Mouse (Mus musculus) testis, adult 10 weeks (tissue): Measurements from ENCODE around the gene Ppp2r1a. TPM values are rescaled to one million over a fixed set of nuclear protein-coding genes. Genes with fewer than 3 reads are reported as not detected.

ENCODE experiments used
- polyA plus RNA-seq: library from polyadenylated mRNA; stranded (reverse); fragments of 350-450 nt; fragmentation: Illumina TruSeq; extraction: RNeasy Lipid Tissue Mini Kit (QIAGEN cat#74804); gene quantifications from one replicate; pipeline ENCODE4 v1.2.3, GENCODE M21; 2014; ENCODE audit warnings: low read depth, low replicate concordance

Gene Ppp2r1a
- polyA plus RNA-seq, result 10.8 TPM

GRCm38 (mm10) chr17:20944985-20945891, at the start of gene Ppp2r1a:
Ppp2r1a (plus strand) TSS chr17:20945311.

GRCm38 (mm10) chr17:20904991-20905390, 40.1 kb upstream of the Ppp2r1a start, which contains the start of gene Vmn1r231:
Vmn1r231 (minus strand) TSS chr17:20905091.

GRCm38 (mm10) chr17:20919614-20920013, 25.5 kb upstream of the Ppp2r1a start, which contains the start of gene Vmn1r232:
Vmn1r232 (minus strand) TSS chr17:20919714.

GRCm38 (mm10) chr17:20996364-20996763, 51.3 kb downstream of the Ppp2r1a start, which contains the start of gene Vmn1r233:
Vmn1r233 (minus strand) TSS chr17:20996464.

GRCm38 (mm10) chr17:21008382-21009331, 63.5 kb downstream of the Ppp2r1a start, which contains the start of gene Zfp160:
Zfp160 (plus strand) TSS chr17:21008903.

Other genes with a start within 250 kb of the Ppp2r1a start
- gene Vmn1r227, start 215.5 kb upstream of the Ppp2r1a start, polyA plus RNA-seq, result not detected
- not detected for gene Vmn1r228, start 159.2 kb upstream of the Ppp2r1a start, polyA plus RNA-seq
- gene Vmn1r229, start 133.8 kb upstream of the Ppp2r1a start, polyA plus RNA-seq, result not detected
- not detected for gene Vmn1r230, start 104.9 kb upstream of the Ppp2r1a start, polyA plus RNA-seq
- not detected for gene Vmn1r231, start 40.2 kb upstream of the Ppp2r1a start, polyA plus RNA-seq
- gene Vmn1r232, start 25.6 kb upstream of the Ppp2r1a start, polyA plus RNA-seq, result not detected
- gene Vmn1r233, start 51.2 kb downstream of the Ppp2r1a start, polyA plus RNA-seq, result not detected
- 18.0 TPM for gene Zfp160, start 63.6 kb downstream of the Ppp2r1a start, polyA plus RNA-seq